Mouse (Mus musculus) ES-E14 (cell line): ENCODE results near the gene Atp5c1. TPM values are rescaled to one million over a fixed set of nuclear protein-coding genes. Genes with fewer than 3 reads are reported as not detected.

Source experiments
- DNase-seq: peaks from one replicate; pipeline ENCODE4 v3.0.0-alpha.2; 2013; ENCODE audit warnings: low read depth, low spot score
- H3K27ac ChIP-seq: 2 replicates; pipeline ENCODE4 v1.5.1; 2012; ENCODE audit warnings: low read depth, mild to moderate bottlenecking, low read length, moderate library complexity, mixed read lengths; ENCODE audit not compliant: poor library complexity, insufficient read depth, severe bottlenecking
- H3K36me3 ChIP-seq: 2 replicates; pipeline ENCODE4 v1.6.1; 2012; ENCODE audit warnings: mild to moderate bottlenecking, low read length, moderate library complexity, mixed read lengths; ENCODE audit not compliant: control insufficient read depth, poor library complexity, insufficient read depth, severe bottlenecking
- H3K4me1 ChIP-seq, 2 experiments: fragments of 150-350 bp in 1 of 2; sonication (generic) in 1 of 2; 2 replicates each; pipeline ENCODE4 v1.6.1; 2012; ENCODE audit warnings: low read length in 2 of 2, mild to moderate bottlenecking in 1 of 2, mixed read lengths in 1 of 2; ENCODE audit not compliant: control insufficient read depth in 2 of 2, insufficient read depth in 2 of 2, poor library complexity in 1 of 2
- H3K4me3 ChIP-seq, 2 experiments: fragments of 150-350 bp in 1 of 2; sonication (generic) in 1 of 2; 2 replicates each; pipeline ENCODE4 v1.5.1; 2012; ENCODE audit warnings: low read length in 2 of 2, low read depth in 1 of 2, mild to moderate bottlenecking in 1 of 2, mixed read lengths in 1 of 2; ENCODE audit not compliant: insufficient read depth in 1 of 2, poor library complexity in 1 of 2, severe bottlenecking in 1 of 2
- H3K9ac ChIP-seq: 2 replicates; pipeline ENCODE4 v1.6.1; 2012; ENCODE audit warnings: low read depth, mild to moderate bottlenecking, low read length, mixed read lengths; ENCODE audit not compliant: poor library complexity, insufficient read depth, severe bottlenecking
- H3K9me3 ChIP-seq: fragments of 150-350 bp; sonication (generic); 2 replicates; pipeline ENCODE4 v1.6.1; 2012; ENCODE audit warnings: low read depth, mild to moderate bottlenecking, low read length; ENCODE audit not compliant: control insufficient read depth, insufficient read depth
- CHD2 ChIP-seq: IDR thresholded peaks from 2 replicates; pipeline ENCODE4 v1.6.1; 2014; ENCODE audit warnings: mild to moderate bottlenecking, low read depth, low read length, inconsistent platforms
- HCFC1 ChIP-seq: IDR thresholded peaks from 2 replicates; pipeline ENCODE4 v1.6.1; 2012; ENCODE audit warnings: low read length, inconsistent platforms, borderline replicate concordance; ENCODE audit not compliant: insufficient read depth
- MAFK ChIP-seq: IDR thresholded peaks from 2 replicates; pipeline ENCODE4 v1.6.1; 2014; ENCODE audit warnings: mild to moderate bottlenecking, low read depth, low read length, inconsistent platforms; ENCODE audit not compliant: insufficient read depth
- ZC3H11A ChIP-seq: IDR thresholded peaks from 2 replicates; pipeline ENCODE4 v1.6.1; 2012; ENCODE audit warnings: low read depth, mild to moderate bottlenecking, inconsistent platforms, low read length, borderline replicate concordance
- ZNF384 ChIP-seq: IDR thresholded peaks from 2 replicates; pipeline ENCODE4 v1.6.1; 2012; ENCODE audit warnings: low read depth, low read length, inconsistent platforms
- in situ Hi-C, 2 experiments: fragments of 600-800 bp; cut with MboI; formaldehyde crosslinking; loops; one replicate each; pipeline ENCODE4 v1.15.1; 2025; ENCODE audit warnings: low sequenced_read_pairs in 2 of 2, inconsistent platforms in 1 of 2; ENCODE audit not compliant: unreplicated experiment in 2 of 2
- total RNA-seq: library from RNA; depleted of rRNA; stranded (reverse); fragments of 300-350 nt; gene quantifications from 2 replicates; pipeline ENCODE4 v1.2.3, GENCODE M21; 2012; rRNA removed

Gene Atp5c1
- total RNA-seq, 1 experiment = 386 TPM

DNA sequence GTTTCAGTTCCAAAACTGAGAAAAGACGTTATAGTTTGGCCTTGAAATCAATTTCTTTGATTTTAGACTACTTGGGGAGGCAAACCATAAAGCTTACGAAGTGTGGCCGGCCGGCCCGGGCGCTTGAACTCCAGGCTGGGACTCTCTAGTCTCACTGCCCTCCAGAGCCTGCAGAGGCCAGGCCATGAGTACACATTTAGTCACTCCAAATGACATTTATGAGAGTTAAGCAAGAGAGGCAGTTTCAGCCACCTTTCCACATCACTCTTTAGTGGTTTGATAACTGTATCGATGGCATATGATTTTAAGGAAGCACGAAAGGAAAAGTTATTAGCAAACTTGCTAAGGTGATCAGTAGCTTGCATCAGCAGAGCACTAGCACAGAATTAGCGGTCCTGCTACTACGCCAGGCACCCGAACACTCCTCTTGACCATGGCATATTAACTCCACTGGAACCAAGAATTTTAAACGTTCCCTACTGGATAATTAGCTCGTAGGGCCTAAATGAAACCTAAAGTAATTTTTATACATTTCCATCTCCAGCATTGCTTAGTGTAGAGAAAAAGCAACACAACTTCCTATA is 70.5 kb downstream of the Atp5c1 start:
- no peak for DNase-seq
- H3K4me1 ChIP-seq = no peaks in the 10 kb centered on the region
- H3K36me3 ChIP-seq = no peaks in the 10 kb centered on the region
- no peaks in the 10 kb centered on the region for H3K9me3 ChIP-seq
- no peak overlapping the region for H3K27ac ChIP-seq
- H3K9ac ChIP-seq = no peak overlapping the region
- no peak overlapping the region for H3K4me3 ChIP-seq
- no peak for TF ChIP-seq HCFC1
- no peak for TF ChIP-seq MAFK
- TF ChIP-seq ZC3H11A = no peak
- no peak for TF ChIP-seq ZNF384
- no peak for TF ChIP-seq CHD2
- in situ Hi-C loops = loop anchor here in 1 of 2 experiments (10.0 kb wide), 1 partner anchor 1335 kb away; no protein-coding TSS in a partner anchor

DNA sequence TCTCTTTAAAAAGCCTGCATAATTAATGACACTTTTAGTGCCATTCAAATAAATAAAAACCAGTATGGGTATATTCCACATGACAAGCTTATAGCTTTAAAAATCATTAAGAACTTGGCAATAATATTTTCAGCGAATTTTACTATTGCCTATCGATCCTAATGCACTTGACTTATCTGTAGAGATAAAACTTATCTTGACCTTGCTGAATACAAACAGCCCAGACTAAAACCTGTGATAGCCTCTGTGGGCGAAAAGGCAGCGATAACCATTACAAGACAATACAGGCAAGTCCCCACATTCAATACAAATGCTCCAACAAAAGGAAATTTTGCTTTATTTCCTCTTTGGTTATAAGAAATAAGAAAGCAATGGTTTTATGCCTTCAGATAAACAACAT is 71.7 kb downstream of the Atp5c1 start:
- TF ChIP-seq ZC3H11A (no peak), CHD2 (no peak), ZNF384 (no peak)

More for the DNA sequence above, 71.7 kb downstream of the Atp5c1 start:
- Histone ChIP-seq H3K9me3 (no peaks in the 10 kb centered on the region), H3K36me3 (no peaks in the 10 kb centered on the region), H3K9ac (no peak overlapping the region), H3K4me1 (no peaks in the 10 kb centered on the region), H3K4me3 (no peak overlapping the region), H3K27ac (no peak overlapping the region)
- in situ Hi-C loops = no loop called here
- DNase-seq = no peak

Other genes with a start within 250 kb of the Atp5c1 start
- gene 4930412O13Rik, start 199.3 kb downstream of the Atp5c1 start, total RNA-seq = 0.54 TPM in 1 of 2 replicates, not detected in the other
- gene 9230102O04Rik, start 191.0 kb downstream of the Atp5c1 start, total RNA-seq = not detected in 2 replicates
- 0.37 and 2.2 TPM in 2 replicates for gene Gata3, start 190.5 kb downstream of the Atp5c1 start, total RNA-seq
- gene Taf3, start 31.9 kb downstream of the Atp5c1 start, total RNA-seq = 7.2 and 7.8 TPM in 2 replicates
- 11.4 and 18.9 TPM in 2 replicates for gene Kin, start 83 bp upstream of the Atp5c1 start, total RNA-seq
- not detected in 2 replicates for gene Itih2, start 50.9 kb upstream of the Atp5c1 start, total RNA-seq
- gene Itih5, start 73.1 kb upstream of the Atp5c1 start, total RNA-seq = 0.63 and 0.76 TPM in 2 replicates